Mouse (Mus musculus) lung, postnatal 14 days (tissue): ENCODE measurements around the gene Wfs1.
A peak's percentile ranks its signal among the peaks of the same experiment; 100 is the strongest.
"Not testable (repeated sequence)": the region's sequence is repeated elsewhere in the genome, so short reads cannot be mapped to it uniquely, and the experiment has no call there.

Experiments
- DNase-seq: peaks from one replicate; pipeline ENCODE4 v3.0.0; 2021

Gene Wfs1

DNA sequence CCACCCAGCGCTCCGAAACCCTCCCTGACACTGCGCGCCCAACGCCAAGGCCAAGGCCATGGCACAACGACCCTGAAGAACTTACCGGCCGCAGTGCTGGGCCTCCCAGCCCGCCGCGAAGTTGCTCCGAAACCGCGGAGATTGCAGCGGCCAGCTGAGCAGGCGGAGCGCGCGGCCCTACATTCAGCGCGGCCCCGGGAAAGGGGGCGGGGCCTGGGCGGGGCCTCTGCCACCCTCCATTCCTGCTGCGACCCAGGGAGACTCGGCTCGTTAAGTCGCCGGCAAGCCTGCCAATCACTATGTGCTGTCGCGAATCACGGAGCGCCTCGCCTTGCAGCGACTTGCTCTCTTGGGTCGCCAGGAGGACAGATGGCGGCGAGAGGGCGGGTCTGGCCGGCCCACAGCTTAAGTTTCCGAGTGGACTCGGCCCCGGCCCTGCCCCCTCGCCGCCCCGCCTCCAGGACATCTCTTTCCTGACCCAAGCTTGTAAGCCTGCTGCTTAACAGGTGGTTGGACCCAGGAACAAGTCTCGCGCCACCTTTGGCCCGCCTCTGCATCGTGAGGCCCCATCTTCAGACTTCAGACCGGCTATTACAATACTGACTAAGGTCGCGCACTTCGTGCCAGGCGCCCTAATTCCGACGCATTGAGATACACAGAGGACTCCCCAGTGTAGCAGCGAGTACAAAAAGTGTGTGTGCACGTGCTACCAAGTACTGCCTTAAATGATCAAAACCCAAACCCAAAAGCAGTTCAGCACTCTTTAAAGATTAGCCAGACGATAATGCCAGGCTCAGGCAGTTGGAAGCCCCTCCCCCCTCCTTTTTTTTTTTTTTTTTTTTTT, at the start of gene Wfs1:
Gene Wfs1 (minus strand): TSS at position 425 of the 844 bp plus-strand sequence.
- peak; percentile 96 for DNase-seq

DNA sequence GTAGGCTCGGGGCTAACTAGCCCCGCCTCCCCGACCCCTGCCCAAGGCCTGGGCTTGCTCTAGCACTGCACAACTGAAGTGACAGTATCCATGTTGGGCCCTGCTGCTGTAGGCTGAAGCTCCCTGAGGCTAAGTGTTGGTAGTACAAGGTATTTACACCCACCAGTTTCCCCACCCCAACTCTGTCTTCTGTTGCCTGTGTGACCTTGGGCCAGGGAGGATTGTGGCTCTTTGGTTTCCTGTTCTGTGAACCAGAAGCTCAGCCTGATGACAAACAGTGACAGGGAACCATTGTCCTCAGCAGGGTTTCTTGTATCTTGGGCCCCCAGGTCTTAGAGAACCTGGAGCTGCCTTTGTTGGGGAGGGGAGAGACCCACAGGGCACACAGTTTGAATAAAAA, 47.9 kb upstream of the Wfs1 start:
- DNase-seq = no peak

DNA sequence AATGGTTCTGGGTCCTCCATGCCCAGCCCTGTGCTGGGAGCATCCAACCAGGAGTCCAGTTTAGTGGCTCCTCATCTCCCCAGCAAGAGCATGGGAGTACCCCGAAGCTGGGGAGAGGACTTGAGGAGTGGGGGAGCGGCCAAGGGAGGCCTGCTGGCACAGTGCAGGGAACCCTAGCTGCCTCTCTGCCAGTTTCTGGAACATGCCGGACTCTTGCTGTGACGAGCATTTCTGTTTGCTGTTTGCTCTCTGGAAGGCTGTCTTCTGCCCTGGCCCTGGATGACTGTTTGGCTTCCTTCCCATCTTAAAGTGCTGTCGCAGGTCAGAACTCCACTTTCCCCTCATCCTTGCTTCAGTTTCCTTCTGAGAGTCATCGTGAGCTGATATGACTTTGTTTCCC, 46.9 kb upstream of the Wfs1 start:
- no peak for DNase-seq

DNA sequence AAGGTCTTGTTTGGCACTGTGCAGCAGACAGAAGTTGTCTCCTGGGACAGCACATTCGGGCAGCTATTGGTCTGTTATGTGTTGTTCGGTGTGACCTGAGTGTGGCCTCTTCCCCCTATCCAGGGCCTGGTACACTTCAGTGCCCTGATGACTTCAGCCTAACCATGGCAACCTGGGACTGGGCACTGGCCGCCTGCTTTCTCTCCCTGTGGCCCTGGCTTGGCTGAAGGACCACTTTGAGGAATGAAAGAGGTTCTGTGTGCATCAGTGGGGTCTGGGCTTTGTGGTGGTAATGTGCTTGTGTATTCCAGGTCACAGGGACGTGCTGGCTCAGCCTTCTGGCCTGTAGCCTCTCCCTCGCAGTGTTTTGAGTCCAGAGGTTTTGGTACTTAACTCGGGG, 46.2 kb upstream of the Wfs1 start:
- DNase-seq = no peak

DNA sequence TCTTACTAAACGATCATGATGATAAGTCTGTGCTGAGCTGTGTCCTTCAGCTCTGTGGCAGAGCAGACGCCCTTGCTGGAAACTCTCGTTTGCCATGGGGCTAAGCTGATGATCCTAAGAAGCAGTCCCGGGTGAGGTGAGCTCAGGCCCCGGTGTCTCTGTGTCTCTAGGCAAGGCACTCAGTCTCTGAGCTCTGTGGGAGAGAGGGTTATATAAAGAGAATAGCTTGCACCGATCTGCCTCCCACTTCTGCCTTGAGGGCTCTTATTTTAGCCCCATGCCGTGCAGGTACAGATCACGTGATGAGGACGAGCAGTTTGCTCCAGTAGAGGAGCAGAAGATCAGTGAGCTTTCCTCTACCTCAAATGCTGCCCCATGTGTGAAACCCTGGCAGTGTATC, 41.7 kb upstream of the Wfs1 start:
- no peak for DNase-seq

DNA sequence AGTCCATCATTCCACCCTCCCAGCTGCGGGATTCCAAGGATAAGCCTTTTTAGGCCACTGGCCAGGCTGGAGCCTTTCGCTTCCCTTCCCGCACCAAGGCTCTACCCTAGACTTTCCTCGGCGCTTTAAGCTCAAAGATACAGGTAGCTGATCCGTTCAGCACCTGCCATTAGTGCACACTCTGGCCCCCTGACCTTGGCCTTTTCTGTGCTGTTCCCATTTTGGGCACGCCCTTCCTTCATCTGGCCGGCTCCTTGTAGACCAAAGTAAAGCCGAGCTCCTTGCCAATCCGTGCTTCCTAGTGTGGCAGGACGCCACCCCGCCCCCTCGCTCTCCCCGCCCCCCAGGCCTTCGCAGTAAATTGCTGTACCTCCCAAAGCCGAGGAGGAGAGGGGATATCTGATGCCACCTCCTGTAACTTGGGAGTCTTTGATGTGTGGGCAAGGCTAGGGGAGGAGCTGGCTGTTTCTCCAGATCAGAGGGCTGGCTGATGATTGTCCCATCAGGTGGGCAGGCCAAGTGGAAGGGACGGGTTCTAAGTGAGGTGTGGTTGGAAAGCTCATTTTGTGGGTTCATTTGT, 40.4 kb upstream of the Wfs1 start:
- no peak for DNase-seq

DNA sequence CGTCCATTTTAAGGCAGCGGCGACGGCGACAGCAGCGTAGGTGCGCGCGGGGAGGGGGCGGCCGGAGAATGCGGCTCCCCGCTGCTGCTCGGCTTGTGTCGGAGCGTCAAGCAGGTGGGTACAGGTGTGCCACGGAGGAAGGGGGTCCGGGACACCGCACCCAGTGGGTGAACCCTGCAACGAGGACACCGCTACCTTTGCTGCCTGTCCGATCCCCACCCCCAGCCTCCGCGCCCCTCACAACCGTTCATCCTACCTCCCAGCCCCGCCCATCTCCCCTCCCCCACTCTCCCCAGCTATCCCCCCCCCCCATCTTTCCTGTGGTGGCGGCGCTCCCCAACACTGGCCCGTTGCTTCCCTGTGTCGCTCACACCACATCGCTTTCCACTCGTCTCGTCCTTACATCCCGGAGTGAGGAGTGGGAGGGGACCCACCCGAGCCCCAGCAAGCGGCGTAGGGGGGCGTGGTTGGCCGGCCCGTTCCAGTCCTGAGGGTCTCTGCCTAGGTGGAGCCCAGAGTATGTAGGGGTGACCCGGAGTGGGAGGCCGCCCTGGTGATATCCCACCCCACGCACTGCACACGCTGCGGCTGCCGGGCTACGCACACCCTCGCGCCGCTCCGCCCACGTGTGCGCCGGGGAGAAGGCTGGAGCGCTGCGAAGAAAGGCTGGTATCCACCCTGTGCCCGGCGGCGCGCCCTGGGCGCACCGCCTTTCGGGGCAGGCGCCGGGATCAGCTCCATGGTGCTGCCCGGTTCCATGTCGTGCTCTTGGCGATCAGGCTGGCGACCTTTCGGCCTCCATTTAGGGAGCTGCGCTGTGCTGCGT, 39.7 kb upstream of the Wfs1 start:
- DNase-seq = no peak

DNA sequence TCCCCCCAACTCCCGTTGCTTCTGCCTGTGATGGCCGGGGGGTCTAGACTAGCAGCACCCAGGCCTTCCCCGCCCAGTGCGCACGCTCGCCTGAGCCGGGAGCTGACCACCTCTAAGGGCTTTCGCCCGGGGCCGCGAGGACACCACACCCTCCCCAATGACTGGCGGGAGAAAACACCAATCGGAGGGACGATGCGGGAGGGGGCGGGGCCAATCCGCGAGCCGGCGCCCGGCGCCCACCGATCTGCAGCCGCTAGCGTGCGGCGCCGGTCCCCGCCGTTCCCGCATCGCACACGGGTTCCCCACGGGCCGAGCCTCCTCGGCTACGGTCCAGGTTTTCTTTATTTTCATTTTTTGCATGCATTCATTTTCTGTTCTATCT, 39.1 kb upstream of the Wfs1 start:
- DNase-seq = peak; percentile 61

DNA sequence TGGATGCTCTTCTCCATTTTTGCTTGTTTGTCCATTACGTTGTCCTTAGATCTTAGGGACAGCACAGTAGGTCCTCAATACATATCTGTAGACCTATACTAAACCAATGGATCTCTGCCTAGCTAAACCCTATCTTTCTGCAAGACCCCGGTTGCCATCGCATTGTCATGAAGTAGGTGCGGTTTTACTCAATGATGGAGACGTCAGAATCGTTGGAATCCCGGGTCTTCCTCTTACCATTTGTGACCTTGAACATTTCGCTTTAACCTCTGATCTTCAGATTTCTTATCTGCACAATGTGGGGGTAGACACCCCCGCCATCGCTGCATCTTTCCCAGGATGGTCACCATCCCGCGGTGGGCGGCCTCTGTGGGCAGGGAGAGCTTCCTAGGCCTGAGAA, 38.7 kb upstream of the Wfs1 start:
- DNase-seq = no peak

DNA sequence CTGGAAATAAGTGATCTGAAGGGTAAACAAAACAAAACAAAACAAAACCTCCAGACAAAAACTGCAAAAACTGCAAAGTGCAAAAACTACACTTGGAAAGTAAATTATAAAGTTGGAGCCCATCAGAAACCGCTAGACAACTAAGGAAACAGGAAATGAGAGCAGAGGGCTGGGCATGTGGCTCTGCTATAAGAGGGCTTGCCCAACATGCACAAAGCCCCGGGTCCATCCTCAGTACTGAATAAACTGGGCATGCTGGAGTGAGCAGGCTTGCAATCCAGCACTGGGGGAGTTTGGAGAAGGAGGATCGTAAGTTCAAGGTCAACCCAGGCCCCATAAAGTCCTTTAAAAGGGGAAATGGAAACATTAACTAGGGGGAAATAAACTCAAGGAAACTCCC, 28.2 kb upstream of the Wfs1 start:
- DNase-seq = no peak

DNA sequence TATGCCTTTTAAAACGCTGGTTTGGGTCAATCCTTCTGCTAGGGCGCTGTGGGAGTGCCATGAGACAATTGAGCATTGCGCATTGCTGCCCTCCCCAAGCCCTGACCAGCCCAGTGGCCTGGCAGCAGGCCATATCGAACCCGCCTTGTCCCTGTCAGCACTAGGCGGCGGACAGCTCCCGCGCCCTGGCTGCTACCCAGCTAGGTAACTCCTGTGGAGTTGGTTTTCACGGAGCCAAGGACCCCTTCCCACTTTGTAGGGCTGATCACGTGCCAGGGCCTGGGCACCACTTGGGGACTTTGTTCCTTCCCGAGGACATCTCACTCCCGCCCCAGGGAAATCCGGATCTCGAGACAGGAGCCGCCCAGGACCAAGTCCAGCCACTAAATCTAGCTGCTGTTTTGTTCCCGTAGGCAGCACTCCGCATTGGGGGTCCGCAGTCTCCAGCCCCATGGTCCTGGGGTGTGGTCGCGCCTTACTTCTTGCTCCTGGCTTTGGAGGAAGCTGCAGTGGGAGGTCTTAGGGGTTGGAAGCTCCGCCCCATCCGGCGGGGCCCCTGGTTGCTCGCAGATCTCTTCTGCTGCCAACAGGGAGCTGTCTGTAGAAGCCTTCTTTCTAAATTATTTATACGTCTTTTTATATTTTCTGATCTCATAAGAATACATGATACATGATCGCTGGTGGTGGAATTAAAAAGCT, 26.8 kb upstream of the Wfs1 start:
- peak; percentile 20 for DNase-seq

DNA sequence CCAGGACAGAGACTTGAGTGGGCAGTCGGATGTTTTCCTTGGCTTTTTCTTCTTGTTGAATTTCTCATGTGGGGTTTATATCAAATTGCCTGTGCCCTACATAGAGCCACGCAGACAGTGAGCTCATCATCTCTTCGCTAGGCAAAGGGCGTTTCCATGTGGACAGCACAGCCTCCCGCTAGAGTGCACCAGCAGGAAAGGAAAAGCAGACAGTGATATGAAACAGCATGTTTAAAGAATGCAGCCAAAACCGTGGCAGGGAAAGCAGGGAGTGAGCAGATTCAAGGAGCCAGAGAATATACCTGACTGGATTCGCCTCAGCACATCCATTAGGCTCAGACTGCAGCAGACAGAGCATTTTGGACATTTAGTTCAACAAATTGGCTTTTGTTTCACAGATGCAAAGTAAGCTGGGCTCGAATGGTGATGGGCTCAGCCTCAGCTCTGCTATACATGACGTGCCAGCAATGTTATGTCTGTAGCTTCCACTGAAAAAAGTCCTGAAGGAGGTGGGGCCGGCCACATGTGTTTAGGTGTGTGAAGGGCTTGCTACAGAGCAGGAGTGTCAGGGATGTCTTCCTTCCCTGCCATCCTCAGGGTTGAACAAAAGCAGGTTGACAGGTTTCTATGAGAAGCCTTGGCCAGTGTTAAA, 21.8 kb upstream of the Wfs1 start:
- DNase-seq = no peak

DNA sequence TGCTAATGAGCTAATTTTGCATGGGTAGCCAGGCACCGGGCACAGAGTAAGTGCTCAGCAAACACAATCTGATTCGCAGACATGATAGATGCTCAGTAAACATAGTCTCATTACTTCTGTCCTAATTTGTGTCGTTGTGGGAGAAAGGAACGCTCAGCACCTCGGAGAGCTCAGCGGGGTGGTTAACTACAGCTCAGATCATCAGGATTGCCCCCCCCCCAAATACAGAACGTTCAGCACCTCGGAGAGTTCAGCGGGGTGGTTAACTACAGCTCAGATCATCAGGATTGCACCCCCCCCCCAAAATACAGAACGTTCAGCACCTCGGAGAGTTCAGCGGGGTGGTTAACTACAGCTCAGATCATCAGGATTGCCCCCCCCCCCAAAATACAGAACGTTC, 20.8 kb upstream of the Wfs1 start:
- DNase-seq = not testable (repeated sequence)

DNA sequence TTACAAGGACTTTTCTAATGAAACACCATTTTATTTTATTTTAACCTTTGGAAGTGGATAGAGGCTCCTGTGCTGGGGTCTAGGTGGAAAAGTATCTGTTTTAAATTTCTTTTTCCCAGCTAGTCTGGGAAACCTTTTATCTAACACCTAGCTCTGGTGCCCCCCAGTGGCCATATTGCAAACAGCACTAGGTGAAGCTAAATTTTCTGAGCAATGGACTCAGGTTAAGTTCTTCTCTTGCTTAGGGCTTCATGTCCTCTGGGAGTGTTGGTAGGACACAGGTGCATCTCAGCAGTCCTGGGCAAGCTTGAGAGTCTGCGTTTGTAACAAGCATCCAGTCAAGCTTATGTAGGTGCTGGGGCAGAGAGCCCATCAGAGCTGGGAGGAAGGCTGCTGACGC, 13.0 kb upstream of the Wfs1 start:
- peak; percentile 80 for DNase-seq

DNA sequence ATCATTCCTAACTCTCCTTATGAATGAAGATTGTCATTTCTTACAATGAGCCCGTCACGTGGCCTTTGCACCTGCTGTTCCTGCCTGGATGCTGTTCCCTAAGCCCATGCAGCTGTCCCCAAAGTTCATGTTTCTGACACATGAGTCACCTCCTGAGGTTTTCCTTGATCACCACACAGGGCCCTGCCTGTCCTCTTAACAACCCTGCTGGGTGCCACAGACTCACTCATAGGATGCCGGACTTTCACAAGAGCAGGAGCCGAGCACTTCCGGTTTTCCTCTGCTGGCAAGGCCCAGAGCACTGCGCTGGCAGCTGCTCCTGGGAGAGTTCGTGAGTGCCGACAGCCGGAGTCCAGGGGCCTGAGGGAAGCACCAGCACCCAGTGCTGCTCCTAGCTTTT, 12.0 kb upstream of the Wfs1 start:
- DNase-seq = no peak

DNA sequence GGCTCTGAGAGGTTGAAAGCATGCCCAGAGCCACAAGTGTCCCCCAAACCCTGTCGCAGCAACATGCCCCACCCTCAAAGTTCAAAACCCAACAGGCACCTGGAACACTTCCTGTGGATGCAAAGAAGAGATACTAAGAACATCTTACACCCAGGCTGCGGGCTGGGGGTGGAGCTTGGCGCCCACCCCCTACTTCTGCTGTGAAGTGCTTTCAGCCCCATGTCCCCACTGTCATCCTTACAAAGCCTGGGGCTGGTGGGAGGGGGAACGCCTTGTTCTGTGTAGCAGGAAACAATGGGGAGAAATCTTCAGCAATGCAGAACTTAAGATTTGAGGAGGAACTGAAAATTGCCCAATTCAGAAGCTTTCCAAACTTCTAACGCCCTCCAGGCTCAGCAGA, 9.0 kb upstream of the Wfs1 start:
- no peak for DNase-seq

DNA sequence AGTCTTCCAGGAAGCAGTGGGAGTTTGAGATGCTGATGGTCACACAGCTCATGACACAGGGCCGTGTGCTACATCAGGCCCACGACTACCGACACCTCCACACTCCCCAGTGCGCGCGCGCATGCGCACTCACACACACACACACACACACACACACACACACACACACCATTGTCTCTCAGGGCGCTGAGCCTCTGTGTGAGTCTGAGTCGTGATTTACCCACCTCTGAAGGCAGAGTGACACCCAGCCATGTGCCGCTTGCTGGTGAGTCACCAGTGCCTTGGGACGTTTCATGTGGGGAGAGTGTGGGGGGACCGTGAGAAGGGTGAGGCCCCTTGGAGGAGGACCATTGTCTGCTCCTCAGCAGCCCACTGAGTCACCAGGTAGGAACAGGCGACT, 7.4 kb upstream of the Wfs1 start:
- DNase-seq = no peak

DNA sequence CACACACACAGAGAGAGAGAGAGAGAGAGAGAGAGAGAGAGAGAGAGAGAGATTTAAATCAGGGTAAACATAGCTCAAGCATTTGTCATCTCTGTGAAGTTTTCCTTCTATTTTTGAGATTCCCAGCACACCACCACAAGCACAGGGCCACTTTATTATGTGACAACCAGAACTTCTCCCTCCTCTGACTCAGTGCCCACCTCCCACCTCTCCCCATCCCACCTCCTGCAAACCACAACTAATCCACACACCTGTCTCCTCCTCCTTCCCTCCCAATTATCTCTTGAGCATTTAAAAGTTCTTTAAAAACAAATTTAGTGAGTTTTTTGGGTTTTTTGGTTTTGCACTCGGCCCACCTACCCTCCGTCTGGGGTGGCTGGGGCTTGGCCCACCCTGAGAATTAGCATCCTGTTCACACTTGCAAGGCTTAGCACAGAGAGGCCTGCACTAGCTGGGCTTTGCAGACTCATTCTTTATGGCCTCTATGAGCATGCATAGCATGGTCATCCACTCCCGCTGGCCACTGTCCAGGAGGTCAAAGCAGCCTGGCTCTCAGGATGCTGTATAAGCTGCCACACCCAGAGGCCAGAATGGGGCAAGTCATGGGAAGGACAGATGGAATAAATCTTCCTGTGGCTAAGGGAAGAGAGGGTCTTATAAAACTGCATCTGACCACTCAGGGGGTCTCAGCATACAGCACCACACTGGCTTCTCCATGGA, 1.8 kb upstream of the Wfs1 start:
- DNase-seq = no peak

DNA sequence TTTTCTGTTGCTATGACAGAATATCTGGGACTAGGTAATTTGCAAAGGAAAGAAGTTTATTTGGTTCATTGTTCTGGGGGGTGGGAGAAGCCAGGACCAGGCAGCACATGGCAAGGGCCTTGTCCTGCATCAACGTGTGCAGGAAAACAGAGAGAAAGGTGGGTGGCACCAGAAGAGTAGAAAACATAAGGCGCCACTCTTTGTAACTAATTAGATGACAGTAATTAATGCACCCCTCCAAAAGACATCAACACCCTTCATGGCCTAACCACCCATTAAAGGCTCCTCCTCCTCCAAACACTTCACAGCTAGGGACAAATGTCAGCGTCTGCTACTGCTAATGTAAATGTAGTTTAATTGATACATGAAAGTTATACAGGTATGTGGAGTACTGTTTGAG, 1.2 kb upstream of the Wfs1 start:
- DNase-seq = no peak

DNA sequence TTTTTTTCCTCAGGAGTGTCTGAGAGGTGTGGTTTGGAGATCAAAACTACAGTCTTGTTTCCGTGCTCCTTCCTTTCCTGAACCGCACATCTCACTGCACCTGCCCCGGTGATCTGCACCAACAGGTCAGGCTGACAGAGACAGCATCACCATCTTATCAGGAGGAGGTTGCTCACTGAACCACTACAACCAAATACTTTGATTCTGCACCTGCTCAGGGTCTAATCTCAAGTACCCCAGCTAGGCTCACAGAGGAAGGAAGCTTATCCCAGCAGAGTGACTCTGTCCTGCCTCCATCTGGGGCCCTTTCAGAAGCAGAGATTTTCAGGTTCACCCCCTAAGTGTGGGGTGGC, 596 bp upstream of the Wfs1 start:
- no peak for DNase-seq

DNA sequence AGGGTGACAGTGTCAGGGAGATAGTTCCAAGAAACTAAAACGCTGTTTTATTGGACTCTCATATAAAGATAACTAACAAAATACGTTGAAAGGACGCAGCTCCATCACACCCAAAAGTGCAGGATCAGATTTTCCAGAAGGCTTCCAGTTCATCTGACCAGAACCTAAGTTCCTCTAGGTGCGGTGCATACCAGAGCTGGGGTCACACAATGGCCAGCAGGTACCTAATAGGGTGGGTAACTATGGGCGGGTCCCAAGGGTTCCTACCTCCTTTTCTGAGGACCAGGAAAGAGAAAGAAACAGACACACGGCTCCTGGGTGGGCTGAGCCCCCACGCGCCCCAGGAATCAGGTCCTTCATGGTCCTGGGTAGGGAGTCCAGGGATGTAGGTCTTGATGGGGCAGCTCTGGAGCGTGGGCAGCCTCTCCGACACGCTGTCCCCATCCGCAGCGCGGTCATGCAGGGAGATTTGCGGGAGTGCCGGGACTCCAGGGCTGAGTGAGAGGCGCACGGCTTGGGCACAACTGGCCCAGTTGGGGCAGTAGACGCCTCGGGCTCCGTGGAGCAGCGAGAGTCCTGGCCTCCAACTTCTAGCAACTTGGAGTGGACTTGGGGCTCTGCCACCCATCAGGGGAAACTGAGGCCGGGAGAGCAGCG, 753 bp downstream of the Wfs1 start:
- DNase-seq = no peak

DNA sequence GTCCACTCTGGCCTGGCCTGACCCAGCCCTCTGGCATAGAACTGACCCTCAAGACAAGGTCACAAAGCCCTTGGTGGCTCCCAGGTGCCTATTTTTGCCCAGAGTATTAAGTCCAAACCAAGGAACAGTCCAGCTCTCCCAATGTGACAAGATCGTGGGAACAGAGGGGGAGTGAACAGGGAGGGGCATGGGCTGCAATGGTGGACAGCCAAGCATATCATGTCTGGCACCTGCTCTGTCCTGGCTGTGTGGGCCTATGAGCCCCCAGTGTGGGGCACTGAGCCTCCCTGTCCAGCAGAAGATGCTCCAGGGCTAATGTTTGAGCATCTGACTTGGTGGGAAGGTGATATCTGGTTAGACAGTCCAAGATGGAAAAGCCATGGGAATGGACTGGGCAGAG, 2.4 kb downstream of the Wfs1 start:
- no peak for DNase-seq
